Mouse (Mus musculus) cerebral cortex, adult 2 months (tissue): Measurements from ENCODE around the gene Hif1an.

Experiments used
- WGBS: fragments of 180-500 bp; shearing (Covaris S2); methylation state at CpG from one replicate; pipeline ENCODE4 v1.1.7; 2018; 5-methylcytosine and 5-hydroxymethylcytosine counted together

Gene Hif1an

DNA sequence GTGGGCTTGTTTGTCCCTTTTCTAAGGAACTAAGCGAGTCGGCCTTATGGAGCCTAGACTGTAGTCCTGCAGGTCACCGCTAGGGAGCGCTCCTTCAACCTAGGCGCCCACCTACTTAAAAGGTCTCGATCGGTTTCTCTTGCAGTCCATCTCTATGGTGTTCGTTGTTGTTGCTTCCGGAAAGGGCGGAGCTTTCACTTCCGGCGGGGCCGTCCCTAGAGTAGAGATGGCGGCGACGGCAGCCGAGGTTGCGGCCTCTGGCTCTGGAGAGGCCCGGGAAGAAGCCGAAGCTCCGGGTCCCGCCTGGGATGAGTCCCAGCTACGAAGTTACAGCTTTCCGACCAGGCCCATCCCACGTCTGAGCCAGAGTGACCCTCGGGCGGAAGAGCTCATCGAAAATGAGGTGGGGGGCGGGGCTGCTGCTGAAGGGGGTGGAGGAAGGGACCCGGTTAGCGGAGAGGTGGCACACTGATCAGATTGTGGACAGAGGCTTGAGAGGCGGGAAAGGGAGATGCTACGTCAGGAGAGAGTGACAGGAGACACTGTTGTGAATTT, at the start of gene Hif1an:
Gene Hif1an (plus strand): TSS at position 199 of the 555 bp plus-strand sequence.
- under 1% methylated on average over 33 of the region's 33 CpGs for WGBS

DNA sequence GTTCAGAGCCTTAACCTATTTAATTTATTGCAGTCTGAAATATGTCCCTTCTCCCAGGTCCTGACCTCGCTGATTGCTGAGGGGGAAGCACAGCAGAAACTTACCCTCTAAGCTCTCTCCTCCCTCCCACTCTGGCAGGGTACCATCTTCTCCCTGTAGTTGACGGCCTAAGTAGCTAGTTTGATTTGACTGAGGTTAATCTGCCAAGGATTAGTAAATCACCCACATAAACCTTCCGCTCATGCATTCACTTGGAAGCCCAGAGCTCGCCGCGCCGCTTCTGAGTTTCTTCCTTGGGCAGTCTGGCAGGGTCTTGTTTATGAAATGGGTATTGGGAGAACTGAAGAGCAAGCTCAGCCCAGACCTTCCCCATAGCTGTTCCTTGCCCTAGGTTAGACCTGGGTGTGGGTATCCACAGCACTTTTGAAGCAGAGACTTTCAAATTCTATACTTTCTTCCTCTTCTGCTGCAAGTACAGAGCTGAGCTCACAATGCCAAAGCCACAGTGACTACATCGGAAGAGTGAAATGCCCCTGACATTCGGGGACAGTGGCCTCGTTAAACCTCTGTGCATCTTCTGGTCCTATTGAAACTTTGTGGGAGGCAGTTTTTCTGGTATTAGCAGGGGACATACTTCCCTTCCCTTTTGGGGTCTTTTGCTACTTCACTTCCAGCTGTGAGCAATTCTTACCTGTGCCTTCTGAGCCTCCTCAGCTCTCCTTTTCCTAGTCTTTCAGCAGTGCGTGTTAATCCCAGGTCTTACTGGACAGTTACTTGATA, 49.4 kb upstream of the Hif1an start:
- 24% methylated on average over 11 of the region's 11 CpGs for WGBS

GRCm38 (mm10) chr19:44513921-44514482, 48.6 kb upstream of the Hif1an start:
- 20% methylated on average over 7 of the region's 7 CpGs for WGBS

GRCm38 (mm10) chr19:44514521-44515451, 47.9 kb upstream of the Hif1an start:
- 33% methylated on average over 14 of the region's 14 CpGs for WGBS

DNA sequence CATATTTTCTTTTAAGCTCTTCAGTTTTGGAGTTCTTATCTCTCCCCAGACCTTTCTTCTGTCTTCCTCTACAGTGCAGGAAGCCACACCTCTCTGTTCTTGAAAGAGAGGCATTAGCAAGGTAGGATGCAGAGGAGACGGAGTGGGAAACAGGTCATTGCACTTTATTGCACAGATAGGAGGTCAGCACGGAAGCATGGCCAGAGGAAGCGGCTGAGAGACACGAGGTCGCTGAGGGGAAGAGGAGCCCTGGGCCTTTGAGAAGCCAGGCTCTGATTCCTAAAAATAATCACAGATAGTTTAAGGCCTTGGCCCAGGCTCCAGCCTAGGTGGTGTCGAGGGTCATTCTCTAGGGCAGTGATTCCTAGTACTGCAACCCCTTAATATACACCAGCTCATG, 46.9 kb upstream of the Hif1an start:
- WGBS, result 70% methylated on average over 6 of the region's 6 CpGs

DNA sequence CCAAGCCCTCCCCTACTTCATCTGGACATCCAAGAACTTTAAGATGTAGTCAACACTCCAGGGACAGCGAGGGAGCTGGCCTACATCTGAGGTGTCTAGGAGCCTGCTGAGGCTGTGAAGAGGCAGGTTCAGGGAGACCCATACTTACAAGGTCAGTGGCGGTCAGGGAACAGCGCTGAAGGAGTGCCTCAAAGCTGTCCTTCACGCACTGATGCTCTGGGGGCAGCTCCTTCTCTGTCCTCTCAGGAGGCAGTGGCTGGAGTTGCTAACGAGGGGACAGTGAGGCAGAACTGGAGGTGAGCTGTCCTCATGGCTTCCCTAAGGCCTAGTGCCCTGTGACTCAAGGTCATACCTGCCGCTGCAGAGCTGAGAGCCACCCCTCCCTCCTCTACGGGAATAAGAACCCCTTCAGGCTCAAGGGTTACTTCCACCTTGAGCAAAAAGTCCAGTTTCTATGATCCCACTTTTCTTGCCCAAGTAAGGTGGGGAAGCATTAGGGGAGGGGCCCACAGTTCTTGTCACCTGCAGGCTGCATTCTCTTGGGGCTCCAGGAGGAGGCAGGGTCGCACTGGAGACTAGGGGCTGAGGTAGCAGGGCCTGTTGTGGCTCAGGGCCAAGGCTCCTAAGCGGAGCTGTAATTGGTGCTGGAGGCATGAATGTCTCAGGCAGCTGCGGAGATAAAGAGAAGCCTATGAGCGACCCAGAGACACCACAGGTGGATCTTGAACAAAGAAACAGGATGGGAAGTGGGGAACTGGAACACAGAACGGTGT, 44.5 kb upstream of the Hif1an start:
- 73% methylated on average over 12 of the region's 12 CpGs for WGBS

DNA sequence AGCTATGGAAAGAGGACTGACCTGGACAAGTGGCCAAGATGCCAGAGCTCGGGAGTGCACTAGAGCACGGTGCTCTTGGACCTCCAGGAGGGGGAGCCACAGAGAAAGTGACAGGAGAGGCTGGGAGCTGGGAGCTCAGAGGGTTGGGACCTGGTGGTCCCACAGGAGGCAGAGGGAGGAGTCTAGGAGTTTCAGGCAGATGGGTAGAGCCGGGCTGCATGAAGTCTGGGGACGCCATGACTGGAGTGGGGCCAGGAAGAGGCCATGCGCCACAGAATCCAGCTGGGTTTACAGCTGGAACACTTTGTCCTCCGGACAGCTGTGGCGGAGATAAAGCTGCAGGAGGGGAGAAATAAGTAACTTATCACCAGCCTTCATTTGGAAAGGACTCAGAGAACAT, 43.5 kb upstream of the Hif1an start:
- 55% methylated on average over 7 of the region's 7 CpGs for WGBS

- WGBS, result 77% methylated on average over 9 of the region's 9 CpGs
These were observed 37.0 kb upstream of the Hif1an start for GRCm38 (mm10) chr19:44525551-44526205.

GRCm38 (mm10) chr19:44530018-44530417, 32.6 kb upstream of the Hif1an start:
- 92% methylated on average over 6 of the region's 6 CpGs for WGBS

GRCm38 (mm10) chr19:44535376-44535775, 27.3 kb upstream of the Hif1an start:
- WGBS, result 33% methylated on average over 3 of the region's 3 CpGs

GRCm38 (mm10) chr19:44537416-44537815, 25.2 kb upstream of the Hif1an start:
- 85% methylated on average over 8 of the region's 8 CpGs for WGBS

GRCm38 (mm10) chr19:44542694-44543178, 19.9 kb upstream of the Hif1an start:
- 94% methylated on average over 8 of the region's 8 CpGs for WGBS

- 59% methylated on average over 10 of the region's 10 CpGs for WGBS
These were observed 18.3 kb upstream of the Hif1an start for GRCm38 (mm10) chr19:44544372-44544771.

- WGBS, result 2% methylated on average over 13 of the region's 13 CpGs
These were observed 17.9 kb upstream of the Hif1an start for GRCm38 (mm10) chr19:44544775-44545174.

DNA sequence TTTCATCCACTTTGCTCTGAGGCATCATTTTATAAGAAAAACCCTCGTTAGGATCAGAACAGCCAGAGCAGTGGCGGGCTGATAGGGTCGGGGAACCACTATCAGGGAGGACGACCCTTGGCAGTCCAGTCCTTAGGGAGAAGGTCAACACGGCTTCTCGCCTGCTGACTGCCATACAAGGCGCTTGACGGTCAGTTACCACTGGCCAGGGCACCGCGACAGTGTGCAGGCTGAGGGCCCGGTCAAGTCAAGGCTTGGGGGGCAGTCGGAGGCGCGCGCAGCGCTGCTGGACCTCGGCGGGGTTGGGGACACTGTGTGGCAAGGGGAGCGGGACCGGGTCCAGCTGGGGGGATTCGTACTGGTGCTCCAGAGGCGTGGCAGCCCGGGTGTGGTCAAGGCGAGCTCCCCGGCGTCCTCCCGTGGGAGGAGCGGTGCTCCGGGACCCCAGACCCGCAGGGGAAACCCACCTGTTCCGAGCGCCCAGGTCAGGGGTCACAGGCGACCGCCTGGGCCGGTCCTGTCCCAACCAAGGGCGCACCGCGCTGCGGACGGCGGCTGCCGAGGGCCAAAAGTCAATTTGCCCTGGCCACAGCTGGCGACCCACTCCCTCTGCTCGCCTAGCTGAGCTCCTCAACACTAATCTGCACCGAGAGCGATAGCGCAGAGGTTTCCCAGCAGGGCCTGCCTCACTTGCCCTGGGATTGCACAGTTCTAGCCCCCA, 17.2 kb upstream of the Hif1an start, which contains the start of gene Sec31b:
Gene Sec31b (minus strand): TSS at position 544 of the 721 bp plus-strand sequence.
- WGBS, result 9% methylated on average over 47 of the region's 47 CpGs

- WGBS, result 92% methylated on average over 4 of the region's 4 CpGs
These were observed 9.9 kb upstream of the Hif1an start, which contains the start of gene Gm20538 for GRCm38 (mm10) chr19:44552731-44553130. Gene Gm20538 (minus strand): TSS chr19:44552831.

DNA sequence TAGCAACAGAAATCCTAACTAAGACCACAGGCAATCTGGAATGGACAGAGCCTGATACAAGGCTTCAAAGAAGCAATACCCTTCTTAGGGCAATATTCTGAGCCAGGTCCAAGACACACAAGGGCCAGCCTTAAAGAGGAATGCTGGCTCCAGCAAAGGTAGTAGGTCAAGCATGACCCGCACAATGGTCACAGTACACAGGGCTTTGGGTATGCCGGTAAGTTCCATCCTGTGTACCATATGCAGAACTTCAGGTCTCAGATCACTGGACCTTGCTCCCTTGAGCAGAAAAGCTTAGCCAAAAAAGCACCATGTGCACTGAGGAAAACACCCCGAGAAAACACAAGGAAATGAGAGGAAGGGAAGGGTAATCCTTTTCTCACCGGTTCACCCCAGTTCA, 9.4 kb upstream of the Hif1an start:
- 95% methylated on average over 4 of the region's 4 CpGs for WGBS

- WGBS, result 2% methylated on average over 8 of the region's 8 CpGs
These were observed 8.2 kb upstream of the Hif1an start for GRCm38 (mm10) chr19:44554490-44554860.

GRCm38 (mm10) chr19:44554861-44555590, 7.6 kb upstream of the Hif1an start, which contains the start of gene Ndufb8:
Gene Ndufb8 (minus strand): TSS chr19:44555440.
- WGBS, result under 1% methylated on average over 50 of the region's 50 CpGs
